Mouse (Mus musculus) spleen, postnatal 14 days (tissue): Measurements from ENCODE around the gene Muc16.

Source experiments
- DNase-seq, 2 experiments: peaks; one replicate each; pipeline ENCODE4 v3.0.0; 2021 to 2022; ENCODE audit warnings: low spot score in 2 of 2

Muc16 gene

DNA sequence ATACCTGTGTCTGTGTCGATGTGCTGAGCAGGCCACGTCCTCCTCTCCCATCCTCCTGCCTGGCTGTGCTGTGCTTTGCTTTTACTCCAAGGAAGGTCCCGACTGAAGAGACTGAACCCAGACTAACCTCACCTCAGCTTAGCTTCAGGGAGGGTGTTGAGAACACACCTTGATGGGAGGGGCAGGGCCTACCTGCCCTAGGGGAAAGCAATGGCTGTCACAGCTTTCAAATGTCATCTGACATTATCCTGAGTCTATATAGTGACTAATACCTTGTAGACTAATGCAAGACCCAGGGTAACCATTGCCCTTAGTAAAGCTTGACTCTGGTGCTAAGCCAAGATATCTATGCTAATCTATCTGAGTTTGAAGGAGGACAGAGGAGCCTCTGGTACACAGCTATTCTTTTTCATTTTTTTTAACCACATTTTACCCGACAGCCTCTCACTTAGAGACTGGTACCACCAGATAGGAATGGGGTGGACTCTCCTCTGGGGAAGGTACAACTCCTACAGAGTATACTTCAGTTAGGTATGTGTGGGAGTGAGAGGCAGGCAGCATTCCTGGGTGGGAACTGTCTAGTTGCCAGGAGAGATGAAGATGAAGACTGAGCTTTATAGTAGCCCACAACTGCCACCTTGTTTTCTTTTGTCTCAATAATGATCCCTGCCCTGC is at the start of gene Muc16:
Gene Muc16 (minus strand): TSS at position 51 of the 675 bp plus-strand sequence.
- no peak for DNase-seq

DNA sequence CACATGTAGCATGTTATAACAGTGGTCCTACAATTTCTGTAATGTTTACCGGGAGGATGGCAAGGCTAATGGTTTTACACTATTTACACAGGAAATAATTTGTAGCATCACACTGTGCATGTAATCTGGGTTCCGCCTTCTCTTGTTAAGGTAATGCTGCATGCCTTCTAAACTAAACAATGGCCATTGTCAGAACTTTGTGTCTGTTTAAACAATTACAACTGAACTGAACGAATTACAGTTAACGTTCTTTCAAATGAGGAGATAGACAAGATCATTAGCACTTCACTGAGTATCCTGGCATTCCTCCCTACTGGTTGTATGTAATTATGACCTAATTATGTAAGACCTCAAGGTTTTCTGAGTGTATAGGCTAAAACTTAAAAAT is 48.4 kb upstream of the Muc16 start:
- DNase-seq = no peak

- no peak for DNase-seq
Observed at GRCm38 (mm10) chr9:18721931-18722711, 47.8 kb upstream of the Muc16 start.

DNA sequence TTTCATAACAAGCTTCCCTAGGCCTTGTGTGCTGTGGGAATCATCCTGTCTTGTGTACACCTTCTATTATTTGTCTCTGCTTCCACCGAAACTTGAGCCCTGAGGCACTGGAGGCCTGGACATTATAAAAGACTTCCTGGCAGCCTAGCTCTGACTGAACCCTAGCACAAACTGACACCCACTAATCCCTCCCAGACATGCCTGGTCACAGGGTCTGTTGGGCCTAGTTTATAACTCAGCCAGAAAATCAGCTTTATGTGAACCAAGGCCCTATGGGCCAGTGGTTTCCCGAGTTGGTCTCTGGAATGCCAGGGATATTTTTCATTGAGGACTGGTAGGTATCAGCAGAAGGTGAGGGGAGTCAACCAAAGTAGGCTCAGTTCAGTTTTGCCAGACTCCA is 46.7 kb upstream of the Muc16 start:
- no peak for DNase-seq

- no peak for DNase-seq
Observed at GRCm38 (mm10) chr9:18705628-18706027, 31.3 kb upstream of the Muc16 start.

DNA sequence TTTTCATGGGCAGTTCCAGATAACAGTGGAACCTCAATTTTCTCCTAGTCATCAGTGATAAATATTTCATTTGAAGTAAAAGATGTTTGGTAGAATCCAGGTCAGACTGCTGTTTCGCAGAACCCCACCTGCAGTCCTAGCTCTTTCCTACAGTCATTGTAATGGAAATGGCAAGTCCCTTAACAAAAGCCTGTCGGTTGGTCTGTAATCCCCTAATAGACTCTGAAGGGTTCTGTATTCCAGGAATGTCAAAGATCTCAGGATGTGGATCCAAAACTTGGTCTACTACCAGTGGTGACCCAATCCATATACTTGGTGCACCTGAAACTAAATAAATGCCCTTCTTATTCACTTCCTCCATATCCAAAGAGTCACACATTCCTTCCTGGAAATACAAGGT is 76.0 kb downstream of the Muc16 start:
- DNase-seq = no peak

- DNase-seq = no peak
Observed at GRCm38 (mm10) chr9:18508098-18508497, 166.2 kb downstream of the Muc16 start.

DNA sequence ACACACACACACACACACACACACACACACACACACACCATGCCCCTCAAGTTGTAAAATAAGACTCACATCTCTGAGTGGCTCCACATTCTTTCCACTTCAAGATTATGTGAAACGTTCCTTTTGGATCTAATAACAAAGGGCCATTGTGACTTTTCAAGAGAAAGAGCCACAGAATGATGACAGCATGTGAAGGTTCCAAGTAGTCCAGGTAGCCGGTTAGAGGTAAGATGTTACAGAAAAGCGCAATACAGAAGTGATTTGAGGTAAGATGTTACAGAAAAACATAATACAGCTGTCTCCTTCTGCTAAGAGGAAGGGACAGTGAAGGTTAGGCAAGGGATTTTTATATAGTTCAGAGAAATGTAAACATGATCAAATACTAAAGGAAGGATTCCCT is 196.2 kb downstream of the Muc16 start, which contains the start of the genes Zfp558 and Mbd3l1:
Gene Zfp558 (minus strand): TSS at position 101 of the 400 bp plus-strand sequence.
Gene Mbd3l1 (plus strand): TSS at position 192 of the 400 bp plus-strand sequence.
- no peak for DNase-seq

DNA sequence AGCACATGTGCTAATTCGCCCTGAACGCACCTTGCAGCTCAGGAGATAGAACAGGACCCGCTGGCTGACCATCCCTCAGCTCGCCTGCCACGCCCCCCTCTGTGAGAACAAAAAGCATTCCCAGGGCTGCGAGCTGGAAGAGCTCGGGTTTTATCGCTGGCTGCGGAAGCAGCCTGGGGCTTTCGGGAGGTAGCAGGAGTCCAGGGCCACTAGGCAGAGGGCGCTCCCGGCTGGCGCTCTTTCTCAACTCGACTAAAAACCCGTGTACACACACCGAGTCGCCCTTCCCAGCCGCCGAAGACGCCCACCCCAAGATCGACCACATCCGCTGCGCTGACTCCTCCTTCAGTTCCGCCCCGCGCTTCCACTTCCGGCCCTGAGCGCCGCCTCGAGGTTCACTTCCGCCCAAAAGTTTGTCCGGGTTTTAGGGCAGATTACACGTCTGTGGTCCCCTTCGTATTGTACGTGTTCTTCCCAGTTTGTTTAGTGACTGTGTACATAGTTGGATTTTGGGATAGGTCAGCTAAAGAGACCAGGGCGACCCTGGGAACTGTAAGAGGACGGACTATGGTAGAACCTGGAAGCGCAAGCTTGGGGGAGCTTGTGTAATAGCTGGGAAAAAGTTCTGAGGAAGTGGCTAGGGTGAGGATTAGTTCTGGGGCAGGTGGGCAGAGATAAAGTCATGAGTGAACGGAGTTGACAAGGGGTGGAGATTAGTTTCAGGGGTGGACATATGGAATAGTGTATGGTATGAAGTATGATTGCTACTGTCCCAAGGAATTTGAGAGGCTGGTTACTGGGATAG is 200.8 kb downstream of the Muc16 start:
- DNase-seq = peak; percentile 24 to 56

DNA sequence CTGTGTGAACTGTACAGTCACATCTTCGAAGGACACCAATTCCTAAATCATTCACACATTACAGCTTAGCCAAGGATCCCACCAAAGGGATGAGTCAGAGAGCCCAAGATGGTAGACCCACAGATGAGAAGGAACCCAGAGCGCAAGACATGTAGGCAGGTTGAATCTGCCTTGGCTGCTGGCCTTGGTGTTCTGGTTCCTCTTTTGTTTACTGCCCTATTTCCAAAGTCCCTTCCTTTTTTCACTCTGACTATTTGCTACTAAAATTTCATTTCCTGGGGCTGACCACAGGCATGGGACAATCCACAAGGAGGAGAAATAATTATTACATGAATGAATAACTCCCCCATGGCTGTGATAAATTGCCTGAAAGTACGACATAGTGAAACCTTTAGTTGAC is 206.3 kb downstream of the Muc16 start:
- DNase-seq = no peak

GRCm38 (mm10) chr9:18467350-18467749 is 207.0 kb downstream of the Muc16 start:
- DNase-seq = no peak

- no peak for DNase-seq
Observed at GRCm38 (mm10) chr9:18456520-18456919, 217.8 kb downstream of the Muc16 start.
